Mouse (Mus musculus): ENCODE results near the gene Grwd1. TPM values are rescaled to one million over a fixed set of nuclear protein-coding genes. Genes with fewer than 3 reads are reported as not detected.

Gene Grwd1
- polyA plus RNA-seq, 1 experiment, result 17.9 TPM

DNA sequence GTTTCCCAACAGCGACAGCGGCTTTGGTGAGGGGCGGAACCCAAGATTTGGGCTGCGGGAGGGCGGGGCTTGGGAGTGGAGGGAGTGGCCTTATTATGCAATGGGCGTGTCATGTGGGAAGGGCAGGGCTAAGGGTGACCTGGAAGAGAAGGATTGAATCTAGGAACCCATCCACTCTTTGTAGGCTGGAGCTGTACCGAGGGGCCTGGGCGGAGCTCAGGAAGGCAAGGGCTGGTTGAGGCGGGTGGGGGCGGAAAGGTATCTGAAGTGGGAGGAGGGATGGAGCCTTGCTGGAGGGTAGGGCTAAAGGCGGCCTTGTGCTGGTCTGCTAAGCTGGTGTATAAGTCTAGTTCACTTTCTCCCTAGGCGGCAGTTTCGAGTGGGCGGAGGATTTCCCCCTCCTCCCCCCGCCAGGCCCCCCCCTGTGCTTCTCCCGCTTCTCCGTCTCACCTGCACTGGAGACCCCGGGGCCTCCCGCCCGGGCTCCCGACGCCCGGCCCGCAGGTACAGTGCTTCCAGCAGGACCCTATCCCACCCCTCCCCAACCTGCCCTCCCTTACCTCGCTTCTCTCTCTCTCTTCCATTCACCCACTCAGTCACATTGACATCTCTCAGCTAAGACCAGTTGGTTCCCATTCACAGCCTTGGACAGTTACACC lies 30.1 kb downstream of the Grwd1 start:
- no peak for DNase-seq (ENCODE audit: extremely low spot score in 1 of 2, low spot score in 1 of 2)

DNA sequence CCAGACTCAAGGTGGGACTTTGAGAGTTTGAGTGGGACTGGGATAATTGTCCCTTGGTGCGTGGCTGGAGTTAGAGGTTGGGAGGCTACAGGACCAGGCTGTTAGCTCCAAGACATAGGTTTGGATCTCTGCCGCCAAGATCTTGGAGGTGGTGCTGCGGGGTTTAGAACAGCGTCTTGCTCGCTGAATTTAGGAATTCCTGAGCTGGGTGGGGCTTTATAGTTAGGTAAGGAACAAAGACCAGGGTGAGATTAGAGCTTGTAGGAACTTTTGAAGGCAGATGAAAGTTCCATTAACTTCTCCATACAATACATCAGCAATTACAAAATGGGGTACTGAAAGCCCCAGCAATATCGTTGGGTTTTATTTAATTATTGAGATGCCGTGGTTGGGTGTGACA lies 30.7 kb downstream of the Grwd1 start:
- no peak for DNase-seq (ENCODE audit: extremely low spot score in 1 of 2, low spot score in 1 of 2)

DNA sequence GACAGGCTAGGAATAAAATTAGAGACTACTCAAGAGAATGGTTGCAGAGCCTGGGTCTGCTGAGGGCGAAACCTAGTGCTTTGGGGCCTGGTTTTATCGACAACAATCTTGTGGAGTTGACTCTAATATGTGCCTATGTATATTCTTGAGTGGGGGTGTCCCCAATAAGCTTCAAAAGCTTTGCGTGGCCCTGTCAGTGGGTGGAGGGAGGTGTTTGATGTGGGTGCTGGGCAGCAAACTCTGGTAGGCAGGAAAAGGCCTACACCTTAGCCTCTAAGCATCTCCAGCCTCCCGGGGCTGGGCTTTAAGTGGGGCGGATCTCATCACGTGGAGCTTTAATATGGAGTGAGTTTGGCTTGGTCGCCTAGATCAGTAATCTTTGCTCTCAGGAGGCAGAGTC lies 31.8 kb downstream of the Grwd1 start:
- no peak for DNase-seq (ENCODE audit: extremely low spot score in 1 of 2, low spot score in 1 of 2)

DNA sequence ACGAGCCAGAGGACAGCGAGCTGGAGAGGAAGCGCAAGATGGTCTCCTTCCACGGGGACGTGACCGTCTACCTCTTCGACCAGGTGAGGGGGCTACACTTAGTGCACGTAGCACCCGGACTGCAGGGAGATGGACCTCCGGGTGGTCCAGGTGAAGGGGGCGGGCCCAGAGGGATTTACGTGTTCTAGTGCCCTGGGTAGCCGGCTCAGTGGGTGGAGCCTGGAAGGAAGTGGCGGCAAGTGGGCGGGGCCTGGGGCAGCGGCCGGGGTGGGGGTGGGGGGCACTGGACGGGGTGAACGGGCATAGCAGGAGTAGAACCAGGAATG lies 32.3 kb downstream of the Grwd1 start:
- no peak for DNase-seq (ENCODE audit: extremely low spot score in 1 of 2, low spot score in 1 of 2)

DNA sequence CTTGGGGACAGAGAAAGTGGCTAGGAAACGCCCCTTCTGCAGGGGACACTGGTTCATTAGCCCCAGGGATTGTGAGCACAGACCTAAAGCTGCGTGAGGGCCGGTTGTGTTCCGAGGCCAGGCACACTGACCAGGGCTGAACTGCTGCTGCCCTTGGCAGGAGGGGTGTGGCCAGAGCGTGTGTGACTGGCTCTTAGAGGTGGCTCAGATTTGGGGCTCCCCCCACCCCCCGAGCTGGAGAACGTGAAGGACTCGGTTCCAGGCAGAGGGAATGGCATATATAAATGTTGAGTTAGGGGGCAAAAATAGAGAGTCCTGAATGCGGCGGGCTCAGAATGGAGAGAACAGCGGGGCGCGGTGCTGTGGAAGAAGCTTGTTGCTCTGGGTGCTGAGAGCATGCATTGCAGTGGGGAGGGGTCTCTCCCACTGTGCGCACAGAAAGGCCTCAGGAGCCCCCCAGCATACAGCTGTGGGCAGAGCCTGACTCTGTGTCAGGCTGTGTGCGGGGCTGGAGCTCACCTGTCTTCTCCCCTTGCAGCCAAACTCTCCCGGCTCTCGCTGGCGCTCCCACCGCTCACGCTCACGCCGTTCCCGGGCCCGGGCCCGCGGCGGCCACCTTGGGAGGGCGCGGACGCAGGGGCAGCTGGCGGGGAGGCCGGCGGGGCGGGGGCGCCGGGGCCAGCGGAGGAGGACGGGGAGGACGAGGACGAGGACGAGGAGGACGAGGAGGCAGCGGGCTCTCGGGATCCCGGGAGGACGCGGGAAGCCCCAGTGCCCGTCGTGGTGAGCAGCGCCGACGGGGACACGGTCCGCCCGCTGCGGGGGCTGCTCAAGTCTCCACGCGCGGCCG lies 32.9 kb downstream of the Grwd1 start:
- no peak for DNase-seq (ENCODE audit: extremely low spot score in 1 of 2, low spot score in 1 of 2)

DNA sequence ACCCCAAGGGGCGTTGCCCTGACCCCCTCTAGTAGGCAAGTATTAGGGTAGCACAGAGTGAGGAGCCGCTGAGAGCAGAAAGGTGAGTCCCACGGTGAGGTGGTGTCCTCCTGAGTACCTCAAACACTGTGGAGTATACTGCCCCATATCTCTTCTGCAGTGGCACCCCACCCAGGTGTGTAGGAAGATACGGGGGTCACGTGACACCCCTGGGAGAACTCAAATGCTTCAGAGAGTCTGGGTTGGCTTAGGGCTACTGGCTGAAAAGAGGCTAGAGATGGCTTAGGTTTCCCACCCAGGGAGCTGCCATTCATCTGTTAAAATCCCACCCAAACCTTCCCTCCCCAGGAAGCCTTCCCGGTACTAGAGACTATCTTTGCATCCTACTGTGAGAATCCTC lies 33.8 kb downstream of the Grwd1 start:
- no peak for DNase-seq (ENCODE audit: extremely low spot score in 1 of 2, low spot score in 1 of 2)

DNA sequence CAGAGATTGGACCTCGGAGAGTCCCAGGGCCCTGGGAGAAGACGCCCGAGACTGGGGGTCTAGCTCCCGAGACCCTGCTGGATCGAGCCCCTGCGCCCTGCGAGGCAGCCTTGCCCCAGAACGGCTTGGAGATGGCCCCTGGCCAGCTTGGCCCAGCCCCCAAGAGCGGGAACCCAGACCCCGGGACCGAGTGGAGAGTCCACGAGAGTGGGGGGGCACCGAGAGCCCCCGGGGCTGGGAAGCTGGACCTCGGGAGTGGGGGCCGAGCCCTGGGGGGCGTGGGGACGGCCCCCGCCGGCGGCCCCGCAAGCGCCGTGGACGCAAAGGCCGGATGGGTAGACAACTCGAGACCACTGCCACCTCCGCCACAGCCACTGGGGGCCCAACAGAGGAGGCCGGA lies 35.8 kb downstream of the Grwd1 start:
- no peak for DNase-seq (ENCODE audit: extremely low spot score in 1 of 2, low spot score in 1 of 2)

DNA sequence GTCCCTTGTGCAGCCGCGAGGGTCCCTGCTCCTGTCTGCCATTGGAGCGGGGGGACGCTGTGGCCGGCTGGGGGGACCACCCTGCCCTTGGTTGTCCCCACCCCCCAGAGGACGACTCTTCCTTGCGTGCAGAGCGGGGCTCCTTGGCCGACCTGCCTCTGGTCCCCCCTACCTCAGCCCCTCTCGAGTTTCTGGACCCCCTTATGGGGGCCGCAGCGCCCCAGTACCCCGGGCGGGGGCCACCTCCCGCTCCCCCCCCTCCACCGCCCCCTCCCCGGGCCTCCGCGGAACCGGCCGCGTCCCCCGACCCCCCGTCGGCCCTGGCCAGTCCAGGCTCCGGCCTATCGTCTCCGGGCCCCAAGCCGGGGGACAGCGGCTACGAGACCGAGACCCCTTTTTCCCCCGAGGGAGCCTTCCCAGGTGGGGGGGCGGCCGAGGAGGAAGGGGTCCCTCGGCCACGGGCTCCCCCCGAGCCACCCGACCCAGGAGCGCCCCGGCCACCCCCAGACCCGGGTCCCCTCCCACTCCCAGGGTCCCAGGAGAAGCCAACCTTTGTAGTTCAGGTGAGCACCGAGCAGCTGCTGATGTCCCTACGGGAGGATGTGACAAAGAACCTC lies 36.7 kb downstream of the Grwd1 start:
- no peak for DNase-seq (ENCODE audit: extremely low spot score in 1 of 2, low spot score in 1 of 2)

DNA sequence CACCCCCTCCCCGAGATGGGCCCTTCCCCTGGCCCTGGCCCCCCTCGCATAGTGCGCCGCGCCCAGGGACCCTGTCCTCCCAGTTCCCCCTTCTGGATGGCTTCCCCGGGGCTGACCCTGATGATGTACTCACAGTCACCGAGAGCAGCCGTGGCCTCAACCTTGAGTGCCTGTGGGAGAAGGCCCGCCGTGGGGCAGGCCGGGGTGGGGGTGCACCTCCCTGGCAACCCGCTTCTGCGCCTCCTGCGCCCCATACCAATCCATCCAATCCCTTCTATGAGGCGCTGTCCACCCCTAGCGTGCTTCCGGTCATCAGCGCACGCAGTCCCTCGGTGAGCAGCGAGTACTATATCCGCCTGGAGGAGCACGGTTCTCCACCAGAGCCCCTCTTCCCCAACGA lies 37.5 kb downstream of the Grwd1 start:
- DNase-seq (ENCODE audit: extremely low spot score in 1 of 2, low spot score in 1 of 2), result no peak

DNA sequence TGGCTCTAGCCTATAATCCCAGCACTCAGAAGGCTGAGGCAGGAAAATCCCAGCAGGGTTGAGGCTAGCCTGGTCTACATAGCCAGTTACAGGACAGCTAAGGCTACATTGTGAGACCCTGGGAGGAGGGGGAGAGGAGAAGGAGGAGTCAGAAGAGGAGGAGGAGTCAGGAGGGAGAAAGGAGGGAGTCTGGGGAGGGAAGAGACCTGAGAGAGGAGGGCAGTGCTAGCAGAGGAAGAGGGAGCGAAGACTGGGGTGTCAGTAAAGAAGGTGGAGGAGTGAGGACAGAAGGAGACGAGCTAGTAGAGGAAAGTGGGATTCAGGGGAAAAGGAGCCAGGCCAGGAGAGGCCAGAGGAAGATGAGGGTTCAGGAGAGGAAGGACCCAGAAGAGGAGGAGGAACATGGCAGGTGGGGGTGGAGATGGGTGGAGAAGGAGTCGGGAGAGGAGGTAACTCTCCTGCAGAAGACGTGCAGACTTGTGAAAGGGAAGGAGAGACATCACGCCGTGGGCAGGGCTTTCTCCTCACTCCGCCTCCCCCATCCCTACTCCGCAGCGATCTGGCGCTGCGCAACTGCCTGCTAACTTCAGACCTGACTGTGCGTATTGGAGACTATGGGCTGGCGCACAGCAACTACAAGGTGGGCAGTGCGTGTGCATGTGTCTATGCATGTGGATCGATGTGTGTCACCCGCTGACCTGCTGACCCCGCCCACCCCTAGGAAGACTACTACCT lies 38.8 kb downstream of the Grwd1 start:
- DNase-seq (ENCODE audit: extremely low spot score in 1 of 2, low spot score in 1 of 2), result no peak

DNA sequence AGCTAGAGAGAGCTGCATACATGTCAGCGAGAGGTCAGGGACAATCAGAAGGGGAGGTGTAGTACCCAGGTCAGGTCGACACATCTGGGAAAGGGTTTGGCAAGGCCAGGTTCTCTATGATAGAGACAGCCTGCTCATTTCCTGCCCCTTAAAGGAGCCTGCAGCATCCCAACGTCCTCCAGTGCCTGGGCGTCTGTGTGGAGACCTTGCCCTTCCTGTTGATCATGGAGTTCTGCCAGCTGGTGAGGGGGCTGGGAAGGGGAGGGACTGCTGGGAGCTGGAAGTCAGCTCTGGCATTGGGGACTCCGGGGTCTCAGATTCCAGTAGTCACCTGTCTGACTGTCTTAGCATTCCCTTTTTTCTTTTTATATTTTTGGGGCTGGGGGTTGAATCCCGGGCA lies 40.0 kb downstream of the Grwd1 start:
- no peak for DNase-seq (ENCODE audit: extremely low spot score in 1 of 2, low spot score in 1 of 2)

DNA sequence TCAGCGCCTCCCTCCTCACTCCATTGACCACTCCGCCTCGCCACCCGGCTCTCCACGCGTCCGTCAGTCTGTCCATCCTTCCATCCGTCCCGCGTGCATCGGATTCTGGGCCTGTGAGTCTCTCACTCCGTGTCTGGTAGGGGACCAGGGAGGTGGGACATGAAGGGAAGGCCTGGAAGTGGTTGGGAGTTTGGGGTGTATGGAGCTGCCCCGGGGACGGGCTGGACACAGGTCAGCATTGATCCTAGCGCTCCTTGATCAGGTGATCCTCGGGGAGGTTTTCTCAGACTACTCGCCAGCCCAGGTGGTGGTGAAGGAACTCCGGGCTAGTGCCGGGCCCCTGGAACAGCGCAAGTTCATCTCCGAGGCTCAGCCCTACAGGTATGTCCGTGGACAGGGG lies 43.1 kb downstream of the Grwd1 start:
- no peak for DNase-seq (ENCODE audit: extremely low spot score in 1 of 2, low spot score in 1 of 2)

DNA sequence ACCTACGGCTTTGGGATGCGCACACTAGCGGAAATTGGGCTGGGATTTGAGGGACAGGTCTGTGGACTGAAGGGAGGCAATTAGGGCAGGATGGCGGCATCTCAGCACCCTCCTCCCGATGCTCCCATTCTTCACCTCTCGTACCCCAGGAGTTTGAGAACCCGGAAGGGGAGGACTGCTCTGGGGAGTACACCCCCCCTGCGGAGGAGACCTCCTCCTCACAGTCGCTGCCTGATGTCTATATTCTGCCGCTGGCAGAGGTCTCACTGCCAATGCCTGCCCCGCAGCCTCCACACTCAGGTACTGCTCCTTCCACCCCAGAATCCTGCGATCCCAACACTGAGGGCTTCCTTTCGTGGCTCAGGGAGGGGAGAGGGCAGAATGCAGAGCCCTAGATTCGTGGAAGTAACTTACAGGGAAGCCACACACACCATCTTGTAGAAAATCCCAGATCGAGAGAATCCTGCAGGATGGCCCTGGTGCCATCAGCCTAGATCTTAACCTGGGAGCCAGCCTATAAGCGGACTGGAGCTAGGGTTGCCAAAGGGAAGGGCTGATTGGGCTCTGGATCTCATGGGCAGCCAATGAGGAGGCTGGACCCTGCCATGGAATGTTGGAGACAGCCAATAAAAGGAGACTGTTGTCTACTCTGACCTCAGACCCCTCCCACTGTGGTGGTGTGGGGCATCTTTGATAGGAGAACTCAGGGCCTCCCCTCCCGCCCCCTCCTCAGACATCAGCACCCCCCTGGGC lies 43.9 kb downstream of the Grwd1 start:
- peak; percentile 76 to 77 for DNase-seq (ENCODE audit: extremely low spot score in 1 of 2, low spot score in 1 of 2)

DNA sequence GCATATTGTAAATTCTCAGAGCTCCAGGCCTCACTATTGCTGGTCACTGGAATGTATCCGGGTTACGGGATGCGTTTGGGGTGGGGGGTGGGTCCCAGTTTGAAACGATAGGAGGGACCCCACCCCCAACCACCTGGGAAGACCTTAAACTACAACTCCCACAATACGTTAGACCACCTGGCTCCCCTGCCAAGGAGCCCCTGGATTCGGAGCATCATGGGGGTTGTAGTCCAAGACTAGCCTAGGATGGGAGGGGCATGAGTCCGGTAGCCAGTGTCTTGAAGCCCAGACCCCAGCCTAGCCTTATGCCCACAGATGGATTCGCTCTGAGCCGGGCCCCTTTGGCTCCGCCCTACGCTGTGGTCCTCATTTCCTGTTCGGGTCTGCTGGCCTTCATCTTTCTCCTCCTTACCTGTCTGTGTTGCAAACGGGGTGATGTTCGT lies 44.6 kb downstream of the Grwd1 start:
- no peak for DNase-seq (ENCODE audit: extremely low spot score in 1 of 2, low spot score in 1 of 2)

DNA sequence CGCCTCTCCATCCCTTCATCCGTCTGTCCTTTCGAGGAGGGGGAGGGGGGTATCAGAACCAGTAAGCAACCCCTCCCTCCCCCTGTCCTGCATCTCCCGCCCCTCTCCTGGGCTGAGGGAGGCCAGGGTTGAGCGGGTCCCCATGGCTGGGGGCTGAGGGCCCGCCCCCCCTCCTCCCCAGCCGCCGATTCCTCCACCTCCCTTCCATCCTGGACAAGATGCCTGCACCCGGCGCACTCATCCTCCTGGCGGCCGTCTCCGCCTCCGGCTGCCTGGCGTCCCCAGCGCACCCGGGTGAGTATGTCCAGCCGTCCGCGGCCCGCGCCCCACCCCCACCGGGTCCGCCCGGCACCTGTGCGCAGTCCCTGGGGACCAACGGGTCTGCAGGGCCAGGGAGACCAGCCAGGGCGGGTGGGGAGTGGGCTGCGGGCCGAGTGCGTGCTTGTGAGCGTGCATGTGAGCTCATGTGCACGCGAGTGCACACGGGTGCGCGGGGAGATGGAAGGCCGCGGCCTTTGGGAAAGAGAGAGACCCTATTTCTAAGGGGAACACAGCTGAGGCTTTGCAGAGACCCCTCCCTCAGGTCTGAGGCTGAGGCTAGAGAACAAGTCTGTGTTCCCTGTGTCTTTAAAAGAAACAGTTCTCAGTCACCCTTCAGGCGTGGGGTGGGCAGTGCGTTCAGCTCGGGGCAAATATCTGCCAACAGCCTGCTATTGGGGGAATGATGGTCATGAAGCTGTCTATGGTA lies 45.2 kb downstream of the Grwd1 start:
- no peak for DNase-seq (ENCODE audit: extremely low spot score in 1 of 2, low spot score in 1 of 2)

DNA sequence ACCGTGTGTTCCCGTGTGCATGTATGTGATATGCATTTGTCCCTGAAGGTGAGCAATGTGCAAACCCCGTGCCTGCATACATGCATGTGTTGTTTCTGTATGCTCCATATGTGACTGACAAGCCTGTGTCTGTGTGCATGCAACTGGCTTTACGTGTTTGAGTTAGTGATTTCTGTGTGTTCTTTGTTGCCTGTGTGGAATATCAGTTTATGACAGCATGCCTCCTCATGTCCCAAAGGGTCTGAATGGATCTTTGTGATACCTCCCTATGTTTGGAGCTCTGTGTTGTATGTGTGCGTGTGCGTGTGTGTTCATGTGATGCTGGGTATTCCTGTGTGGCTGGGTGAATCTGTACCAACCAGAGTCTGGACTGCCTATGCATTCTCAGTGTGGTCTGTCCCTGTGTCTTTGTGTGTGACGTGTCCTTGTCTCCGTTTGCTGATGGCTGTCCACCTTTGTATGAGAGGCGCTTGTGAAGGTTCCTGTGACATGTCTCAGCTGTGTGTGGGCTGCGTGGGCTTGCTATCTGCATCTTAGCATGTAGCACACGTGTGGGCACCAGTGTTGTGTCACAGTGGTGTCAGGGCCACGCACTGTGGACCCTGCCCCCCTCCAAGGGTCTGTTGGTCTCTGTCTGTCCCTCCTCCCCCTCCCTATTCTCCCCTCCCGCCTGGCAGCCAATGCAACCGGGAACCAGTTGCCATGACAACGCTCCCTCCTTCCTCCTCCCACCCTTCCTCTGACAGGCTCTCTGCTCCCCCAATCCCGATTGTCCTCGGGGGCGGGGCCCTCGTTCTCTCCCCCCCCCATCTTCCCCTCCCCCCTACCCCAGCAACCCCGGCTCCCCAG lies 46.0 kb downstream of the Grwd1 start, which contains the start of gene Sult2b1:
Gene Sult2b1 (minus strand): TSS at position 146 of the 849 bp plus-strand sequence.
- peak; percentile 92 to 96 for DNase-seq (ENCODE audit: extremely low spot score in 1 of 2, low spot score in 1 of 2)

DNA sequence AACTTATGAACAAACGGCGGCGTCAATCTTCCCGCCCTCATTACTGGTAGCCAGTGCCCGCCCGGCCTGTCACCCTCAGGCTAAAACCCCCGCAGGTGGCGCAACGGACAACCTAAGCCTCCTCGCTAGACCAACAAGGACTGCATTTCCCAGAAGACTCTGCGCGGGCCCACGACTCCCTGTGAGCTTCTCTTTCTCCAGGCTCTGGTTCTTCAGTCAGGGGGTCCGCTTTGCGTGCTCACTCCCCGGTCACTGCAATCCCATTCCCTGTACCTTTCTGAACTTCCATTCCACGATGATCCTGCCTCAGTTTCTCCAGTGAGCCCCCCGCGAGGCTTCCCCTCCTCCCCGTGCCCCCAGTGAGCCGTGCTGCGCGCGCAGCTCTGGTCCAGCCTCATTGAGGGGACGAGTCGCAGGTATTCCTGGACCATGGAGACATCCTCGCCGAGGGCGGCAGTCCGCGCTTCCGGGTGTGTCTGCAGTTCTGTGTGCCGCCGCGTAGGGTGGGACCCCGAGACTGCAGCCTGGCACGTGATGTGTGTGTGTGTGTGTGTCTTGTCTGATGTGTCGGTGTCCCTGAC lies 47.1 kb downstream of the Grwd1 start, which contains the start of gene Lmtk3:
Gene Lmtk3 (plus strand): TSS at position 228 of the 581 bp plus-strand sequence.
- DNase-seq (ENCODE audit: extremely low spot score in 1 of 2, low spot score in 1 of 2), result peak in 1 of 2 experiments; percentile 83

DNA sequence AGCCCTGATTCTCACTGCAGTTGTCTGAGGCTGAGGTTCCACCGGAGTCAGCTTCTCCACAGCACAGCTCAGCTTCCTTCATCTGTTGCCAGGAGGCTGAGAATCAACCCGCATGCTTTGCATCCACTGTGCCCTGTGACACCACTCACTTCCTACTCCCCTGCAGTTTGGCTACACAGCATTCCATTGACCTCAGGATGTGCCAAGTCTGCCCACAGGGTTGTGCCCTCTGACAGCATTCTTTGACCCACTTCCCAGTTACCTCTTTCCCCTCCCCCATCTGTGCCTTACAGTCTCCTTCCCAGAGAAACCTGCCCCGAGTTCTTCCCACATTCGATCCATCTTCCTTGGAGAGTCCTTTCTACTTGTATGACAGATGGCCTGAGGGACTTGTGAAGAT lies 48.5 kb downstream of the Grwd1 start:
- DNase-seq (ENCODE audit: extremely low spot score in 1 of 2, low spot score in 1 of 2), result no peak

All from frontal cortex, adult 2 months (tissue).